Mouse (Mus musculus) c-Kit-positive CD71-negative TER-119-negative erythroid progenitor cells, embryonic 14.5 days (primary cell): ENCODE measurements around the gene Nop53.
A peak's percentile ranks its signal among the peaks of the same experiment; 100 is the strongest.
"Not testable (repeated sequence)": the region's sequence is repeated elsewhere in the genome, so short reads cannot be mapped to it uniquely, and the experiment has no call there.

Experiments used
- DNase-seq: peaks from one replicate; pipeline ENCODE4 v3.0.0-alpha.2; 2013; ENCODE audit warnings: low read depth

Nop53 gene

GRCm38 (mm10) chr7:15918371-15918770, 27.5 kb downstream of the Nop53 start:
- no peak for DNase-seq

- DNase-seq: no peak
These were observed 28.9 kb downstream of the Nop53 start for GRCm38 (mm10) chr7:15916996-15917395.

- no peak for DNase-seq
These were observed 29.6 kb downstream of the Nop53 start for GRCm38 (mm10) chr7:15916134-15916723.

- not testable (repeated sequence) for DNase-seq
These were observed 30.2 kb downstream of the Nop53 start for GRCm38 (mm10) chr7:15915695-15916094.

- no peak for DNase-seq
These were observed 31.1 kb downstream of the Nop53 start for GRCm38 (mm10) chr7:15914751-15915150.

- DNase-seq: peak; percentile 48
These were observed 31.6 kb downstream of the Nop53 start for GRCm38 (mm10) chr7:15914252-15914651.

DNA sequence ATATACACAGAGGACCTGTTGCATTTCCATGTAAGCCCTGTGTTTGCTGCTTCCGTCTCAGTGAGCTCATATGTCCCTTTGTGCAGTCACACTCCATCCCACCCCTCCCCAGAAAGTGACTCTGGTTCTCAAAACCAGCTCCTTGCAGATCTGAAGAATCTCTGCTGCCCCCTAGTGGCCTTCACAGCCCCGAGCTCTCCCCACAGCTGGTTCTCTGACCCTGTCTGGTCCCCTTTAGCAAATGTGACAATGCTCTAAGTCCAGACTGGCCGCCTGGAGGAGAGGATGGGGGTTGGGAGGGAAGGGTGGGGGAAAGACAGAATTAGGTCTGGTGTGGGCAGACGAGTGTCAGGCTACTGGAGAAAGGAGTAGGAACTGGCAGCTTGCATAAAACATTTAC, 33.7 kb downstream of the Nop53 start:
- peak; percentile 75 for DNase-seq

DNA sequence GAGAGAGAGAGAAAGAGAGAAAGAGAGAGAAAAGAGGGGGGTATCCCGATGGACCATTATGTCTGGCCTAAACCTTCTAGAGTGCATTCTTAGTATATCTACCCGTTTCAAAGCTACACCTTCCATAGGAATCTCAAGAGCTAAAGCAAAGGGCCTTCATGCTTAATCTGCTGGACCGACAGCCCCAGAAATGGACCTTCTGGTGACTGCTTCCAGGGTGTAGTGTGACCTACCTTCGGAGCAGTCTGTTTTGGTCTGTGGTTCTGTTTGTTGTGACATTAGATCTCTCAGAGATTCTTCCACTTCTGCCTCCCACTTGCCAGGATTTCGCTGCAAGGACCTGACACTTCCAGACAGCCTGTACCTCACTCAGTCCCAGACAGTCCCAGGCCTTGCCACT, 35.4 kb downstream of the Nop53 start:
- DNase-seq: no peak

GRCm38 (mm10) chr7:15907971-15908590, 37.8 kb downstream of the Nop53 start:
- DNase-seq: no peak

DNA sequence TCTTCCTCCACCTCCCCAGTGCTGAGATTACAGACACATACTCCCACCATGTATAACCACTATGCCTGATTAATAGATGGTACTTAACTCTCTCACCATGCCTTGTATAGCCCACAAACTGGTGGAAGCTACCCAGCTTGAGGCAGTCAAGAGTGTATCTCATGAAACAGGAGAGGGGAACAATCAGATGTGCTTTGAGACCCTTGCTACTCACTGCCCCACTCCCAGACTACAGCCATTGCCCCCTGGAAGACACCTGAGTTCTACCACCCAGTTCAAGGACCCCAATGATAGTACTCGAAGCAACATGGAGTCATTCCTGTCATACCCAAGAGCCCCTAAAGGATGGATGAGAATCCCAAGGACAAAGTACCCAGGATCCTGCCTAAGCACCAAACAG, 39.3 kb downstream of the Nop53 start:
- no peak for DNase-seq

DNA sequence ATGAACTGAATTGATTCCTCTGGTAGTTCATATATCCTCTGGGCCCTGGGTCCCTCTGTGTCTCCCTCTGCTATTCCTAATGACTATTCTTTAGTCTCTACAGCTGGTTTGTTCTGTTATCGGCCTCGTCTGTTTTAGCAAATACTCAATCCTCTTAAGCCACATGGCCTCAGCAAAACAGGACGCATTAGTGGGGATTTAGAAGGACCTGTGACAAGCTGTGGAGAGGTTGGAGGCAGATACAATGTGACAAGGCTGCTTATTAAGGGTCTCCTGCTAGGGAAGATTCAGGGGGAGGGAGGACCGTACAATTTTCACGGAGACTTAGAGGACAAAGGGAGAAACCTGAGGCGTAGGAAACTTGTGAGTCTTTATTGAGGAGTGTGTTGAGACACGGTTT, 40.0 kb downstream of the Nop53 start:
- DNase-seq: no peak

GRCm38 (mm10) chr7:15901366-15902048, 44.4 kb downstream of the Nop53 start:
- no peak for DNase-seq

DNA sequence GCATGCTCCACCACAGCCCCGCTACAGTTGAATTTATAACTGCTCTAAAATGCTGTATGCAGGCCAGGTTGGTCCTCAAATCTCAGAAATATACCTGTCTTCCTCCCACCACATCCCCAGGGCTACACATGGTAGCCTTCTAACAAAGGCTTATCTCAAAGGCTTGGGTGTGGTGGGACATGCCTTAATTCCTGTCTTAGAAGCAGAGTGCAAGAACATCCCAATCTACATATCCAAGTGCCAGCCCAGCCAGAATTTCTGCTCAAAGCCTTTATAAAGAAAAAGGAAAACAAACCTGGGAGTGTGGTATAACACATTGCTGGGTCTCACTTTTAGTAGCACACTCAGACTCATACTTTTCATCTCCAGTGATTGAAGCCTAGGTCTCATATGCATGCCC, 51.6 kb downstream of the Nop53 start:
- DNase-seq: no peak
